Mouse (Mus musculus) ES-E14 (cell line): Measurements from ENCODE around the gene Akap2. TPM values are rescaled to one million over a fixed set of nuclear protein-coding genes. Genes with fewer than 3 reads are reported as not detected.

Source experiments
- DNase-seq: peaks from one replicate; pipeline ENCODE4 v3.0.0-alpha.2; 2013; ENCODE audit warnings: low read depth, low spot score
- H3K27ac ChIP-seq: 2 replicates; pipeline ENCODE4 v1.5.1; 2012; ENCODE audit warnings: low read depth, mild to moderate bottlenecking, low read length, moderate library complexity, mixed read lengths; ENCODE audit not compliant: poor library complexity, insufficient read depth, severe bottlenecking
- H3K36me3 ChIP-seq: 2 replicates; pipeline ENCODE4 v1.6.1; 2012; ENCODE audit warnings: mild to moderate bottlenecking, low read length, moderate library complexity, mixed read lengths; ENCODE audit not compliant: control insufficient read depth, poor library complexity, insufficient read depth, severe bottlenecking
- H3K4me1 ChIP-seq, 2 experiments: fragments of 150-350 bp in 1 of 2; sonication (generic) in 1 of 2; 2 replicates each; pipeline ENCODE4 v1.6.1; 2012; ENCODE audit warnings: low read length in 2 of 2, mild to moderate bottlenecking in 1 of 2, mixed read lengths in 1 of 2; ENCODE audit not compliant: control insufficient read depth in 2 of 2, insufficient read depth in 2 of 2, poor library complexity in 1 of 2
- H3K4me3 ChIP-seq, 2 experiments: fragments of 150-350 bp in 1 of 2; sonication (generic) in 1 of 2; 2 replicates each; pipeline ENCODE4 v1.5.1; 2012; ENCODE audit warnings: low read length in 2 of 2, low read depth in 1 of 2, mild to moderate bottlenecking in 1 of 2, mixed read lengths in 1 of 2; ENCODE audit not compliant: insufficient read depth in 1 of 2, poor library complexity in 1 of 2, severe bottlenecking in 1 of 2
- H3K9ac ChIP-seq: 2 replicates; pipeline ENCODE4 v1.6.1; 2012; ENCODE audit warnings: low read depth, mild to moderate bottlenecking, low read length, mixed read lengths; ENCODE audit not compliant: poor library complexity, insufficient read depth, severe bottlenecking
- H3K9me3 ChIP-seq: fragments of 150-350 bp; sonication (generic); 2 replicates; pipeline ENCODE4 v1.6.1; 2012; ENCODE audit warnings: low read depth, mild to moderate bottlenecking, low read length; ENCODE audit not compliant: control insufficient read depth, insufficient read depth
- CHD2 ChIP-seq: IDR thresholded peaks from 2 replicates; pipeline ENCODE4 v1.6.1; 2014; ENCODE audit warnings: mild to moderate bottlenecking, low read depth, low read length, inconsistent platforms
- HCFC1 ChIP-seq: IDR thresholded peaks from 2 replicates; pipeline ENCODE4 v1.6.1; 2012; ENCODE audit warnings: low read length, inconsistent platforms, borderline replicate concordance; ENCODE audit not compliant: insufficient read depth
- MAFK ChIP-seq: IDR thresholded peaks from 2 replicates; pipeline ENCODE4 v1.6.1; 2014; ENCODE audit warnings: mild to moderate bottlenecking, low read depth, low read length, inconsistent platforms; ENCODE audit not compliant: insufficient read depth
- ZC3H11A ChIP-seq: IDR thresholded peaks from 2 replicates; pipeline ENCODE4 v1.6.1; 2012; ENCODE audit warnings: low read depth, mild to moderate bottlenecking, inconsistent platforms, low read length, borderline replicate concordance
- ZNF384 ChIP-seq: IDR thresholded peaks from 2 replicates; pipeline ENCODE4 v1.6.1; 2012; ENCODE audit warnings: low read depth, low read length, inconsistent platforms
- in situ Hi-C, 2 experiments: fragments of 600-800 bp; cut with MboI; formaldehyde crosslinking; loops; one replicate each; pipeline ENCODE4 v1.15.1; 2025; ENCODE audit warnings: low sequenced_read_pairs in 2 of 2, inconsistent platforms in 1 of 2; ENCODE audit not compliant: unreplicated experiment in 2 of 2
- total RNA-seq: library from RNA; depleted of rRNA; stranded (reverse); fragments of 300-350 nt; gene quantifications from 2 replicates; pipeline ENCODE4 v1.2.3, GENCODE M21; 2012

Akap2 gene
- total RNA-seq, 1 experiment = 35.7 TPM

GRCm38 (mm10) chr4:57892001-57892586 lies 174.6 kb downstream of the Akap2 start:
- Histone ChIP-seq H3K4me1 (no peaks in the 10 kb centered on the region), H3K27ac (no peak overlapping the region), H3K9ac (no peak overlapping the region), H3K4me3 (no peak overlapping the region), H3K9me3 (no peaks in the 10 kb centered on the region), H3K36me3 (peaks cover 3% of the 10 kb centered on the region)
- DNase-seq = no peak
- TF ChIP-seq CHD2 = no peak
- no peak for TF ChIP-seq ZC3H11A
- no peak for TF ChIP-seq HCFC1
- TF ChIP-seq MAFK = no peak
- no peak for TF ChIP-seq ZNF384
- in situ Hi-C loops = loop anchor here in 1 of 2 experiments (25.0 kb wide), 1 partner anchor 230 kb away; no protein-coding TSS in a partner anchor

GRCm38 (mm10) chr4:57895140-57895539 lies 177.7 kb downstream of the Akap2 start:
- peaks cover 3% of the 10 kb centered on the region for H3K36me3 ChIP-seq
- H3K4me1 ChIP-seq = no peaks in the 10 kb centered on the region
- no peak overlapping the region for H3K9ac ChIP-seq
- H3K9me3 ChIP-seq = no peaks in the 10 kb centered on the region
- no peak overlapping the region for H3K4me3 ChIP-seq
- H3K27ac ChIP-seq = no peak overlapping the region
- in situ Hi-C loops = loop anchor here in 1 of 2 experiments (25.0 kb wide), 1 partner anchor 233 kb away; no protein-coding TSS in a partner anchor
- TF ChIP-seq HCFC1 = no peak
- no peak for TF ChIP-seq ZNF384
- no peak for TF ChIP-seq ZC3H11A
- no peak for TF ChIP-seq MAFK
- TF ChIP-seq CHD2 = no peak
- DNase-seq = no peak

- in situ Hi-C loops = loop anchor here in 1 of 2 experiments (25.0 kb wide), 1 partner anchor 234 kb away; no protein-coding TSS in a partner anchor
- DNase-seq = no peak
- no peaks in the 10 kb centered on the region for H3K4me1 ChIP-seq
- no peak overlapping the region for H3K9ac ChIP-seq
- no peak overlapping the region for H3K27ac ChIP-seq
- H3K4me3 ChIP-seq = no peak overlapping the region
- H3K9me3 ChIP-seq = no peaks in the 10 kb centered on the region
- TF ChIP-seq ZNF384 (no peak), ZC3H11A (no peak), HCFC1 (no peak), CHD2 (no peak), MAFK (no peak)
- peaks cover 3% of the 10 kb centered on the region for H3K36me3 ChIP-seq
Observed at GRCm38 (mm10) chr4:57895902-57896301, 178.4 kb downstream of the Akap2 start.

GRCm38 (mm10) chr4:57896631-57897030 lies 179.2 kb downstream of the Akap2 start:
- no peak overlapping the region for H3K9ac ChIP-seq
- TF ChIP-seq ZC3H11A (no peak), ZNF384 (no peak), MAFK (no peak), CHD2 (no peak), HCFC1 (no peak)
- in situ Hi-C loops = loop anchor here in 1 of 2 experiments (25.0 kb wide), 1 partner anchor 234 kb away; no protein-coding TSS in a partner anchor
- no peak overlapping the region for H3K27ac ChIP-seq
- peaks cover 3% of the 10 kb centered on the region for H3K36me3 ChIP-seq
- H3K4me1 ChIP-seq = no peaks in the 10 kb centered on the region
- H3K9me3 ChIP-seq = no peaks in the 10 kb centered on the region
- H3K4me3 ChIP-seq = no peak overlapping the region
- no peak for DNase-seq
